Mouse (Mus musculus) adrenal gland, postnatal 36 days (tissue): ENCODE data around the gene Gal3st2. TPM values are rescaled to one million over a fixed set of nuclear protein-coding genes. Genes with fewer than 3 reads are reported as not detected.
"Not testable (repeated sequence)": the region's sequence is repeated elsewhere in the genome, so short reads cannot be mapped to it uniquely, and the experiment has no call there.

ENCODE experiments used
- DNase-seq, 2 experiments: peaks; one replicate each; pipeline ENCODE4 v3.0.0; 2021; ENCODE audit warnings: mixed read lengths in 1 of 2
- total RNA-seq, 2 experiments: library from RNA; stranded (reverse); gene quantifications; 2 replicates each; pipeline ENCODE4 v1.2.3; 2021

The Gal3st2 gene
- total RNA-seq, 2 experiments from 2014 or later = not detected

- DNase-seq = not testable (repeated sequence)
These were observed 10.5 kb downstream of the Gal3st2 start for GRCm38 (mm10) chr1:93871594-93872105.

GRCm38 (mm10) chr1:93874405-93874804 lies 13.3 kb downstream of the Gal3st2 start:
- not testable (repeated sequence) for DNase-seq

- not testable (repeated sequence) for DNase-seq
These were observed 20.7 kb downstream of the Gal3st2 start for GRCm38 (mm10) chr1:93881778-93882177.

- peak in 1 of 2 experiments; percentile 11 for DNase-seq
These were observed 29.8 kb downstream of the Gal3st2 start for GRCm38 (mm10) chr1:93890936-93891335.

- not testable (repeated sequence) for DNase-seq
These were observed 36.3 kb downstream of the Gal3st2 start for GRCm38 (mm10) chr1:93897395-93897794.

- not testable (repeated sequence) for DNase-seq
These were observed 40.2 kb downstream of the Gal3st2 start for GRCm38 (mm10) chr1:93901291-93901690.

GRCm38 (mm10) chr1:93906690-93907089 lies 45.6 kb downstream of the Gal3st2 start:
- DNase-seq = not testable (repeated sequence)

- not testable (repeated sequence) for DNase-seq
These were observed 48.0 kb downstream of the Gal3st2 start for GRCm38 (mm10) chr1:93908977-93909586.

- DNase-seq = not testable (repeated sequence)
These were observed 50.8 kb downstream of the Gal3st2 start for GRCm38 (mm10) chr1:93911877-93912276.

GRCm38 (mm10) chr1:93917160-93917559 lies 56.1 kb downstream of the Gal3st2 start:
- DNase-seq = not testable (repeated sequence)

- not testable (repeated sequence) for DNase-seq
These were observed 56.9 kb downstream of the Gal3st2 start, which contains the start of gene Gal3st2b for GRCm38 (mm10) chr1:93918011-93918410. Gene Gal3st2b (plus strand): TSS chr1:93918311.

- DNase-seq = not testable (repeated sequence)
These were observed 57.7 kb downstream of the Gal3st2 start for GRCm38 (mm10) chr1:93918775-93919174.

- not testable (repeated sequence) for DNase-seq
These were observed 58.2 kb downstream of the Gal3st2 start for GRCm38 (mm10) chr1:93919321-93919720.

GRCm38 (mm10) chr1:93922609-93923008 lies 61.5 kb downstream of the Gal3st2 start:
- DNase-seq = not testable (repeated sequence)

- DNase-seq = not testable (repeated sequence)
These were observed 62.0 kb downstream of the Gal3st2 start for GRCm38 (mm10) chr1:93923098-93923497.

Other genes starting within 250 kb of the Gal3st2 start
- gene Stk25, start 202.6 kb upstream of the Gal3st2 start, total RNA-seq = 100 to 1,000 TPM; 127 to 129 TPM
- gene Bok, start 175.6 kb upstream of the Gal3st2 start, total RNA-seq = 10 to 100 TPM; 10.9 to 13.1 TPM
- 10 to 100 TPM; 82.3 to 86.2 TPM for gene Atg4b, start 109.8 kb upstream of the Gal3st2 start, total RNA-seq
- gene Thap4, start 106.4 kb upstream of the Gal3st2 start, total RNA-seq = 10 to 100 TPM; 45.4 to 57.4 TPM
- 10 to 100 TPM; 63.7 to 70.9 TPM for gene Dtymk, start 59.4 kb upstream of the Gal3st2 start, total RNA-seq
- gene Ing5, start 57.3 kb upstream of the Gal3st2 start, total RNA-seq = 10 to 100 TPM; 18.9 to 20.0 TPM
- gene D2hgdh, start 36.4 kb upstream of the Gal3st2 start, total RNA-seq = 10 to 100 TPM; 46.9 to 57.9 TPM
- gene Gal3st2b, start 57.0 kb downstream of the Gal3st2 start, total RNA-seq = under 1 TPM in 1 of 2 experiments, not detected in 1; 0.23 TPM
- gene Gal3st2c, start 129.2 kb downstream of the Gal3st2 start, total RNA-seq = under 1 TPM; 0.07 to 0.20 TPM
- not detected for gene Neu4, start 159.1 kb downstream of the Gal3st2 start, total RNA-seq
- gene Pdcd1, start 191.2 kb downstream of the Gal3st2 start, total RNA-seq = under 1 TPM in 1 of 2 experiments, not detected in 1; 0.20 TPM